Mouse (Mus musculus) embryo, embryonic 10.5 days (tissue): ENCODE measurements around the gene Olfr60.

ENCODE experiments used
- DNase-seq: peaks from one replicate; pipeline ENCODE4 v3.0.0-alpha.2; 2015; ENCODE audit warnings: low spot score

Olfr60 gene

GRCm38 (mm10) chr7:140361571-140361970, at the start of gene Olfr60:
Gene Olfr60 (minus strand): TSS chr7:140361671.
- DNase-seq: no peak

GRCm38 (mm10) chr7:140402818-140403217, 41.3 kb upstream of the Olfr60 start, which contains the start of gene Olfr531:
Gene Olfr531 (minus strand): TSS chr7:140402918.
- no peak for DNase-seq

DNA sequence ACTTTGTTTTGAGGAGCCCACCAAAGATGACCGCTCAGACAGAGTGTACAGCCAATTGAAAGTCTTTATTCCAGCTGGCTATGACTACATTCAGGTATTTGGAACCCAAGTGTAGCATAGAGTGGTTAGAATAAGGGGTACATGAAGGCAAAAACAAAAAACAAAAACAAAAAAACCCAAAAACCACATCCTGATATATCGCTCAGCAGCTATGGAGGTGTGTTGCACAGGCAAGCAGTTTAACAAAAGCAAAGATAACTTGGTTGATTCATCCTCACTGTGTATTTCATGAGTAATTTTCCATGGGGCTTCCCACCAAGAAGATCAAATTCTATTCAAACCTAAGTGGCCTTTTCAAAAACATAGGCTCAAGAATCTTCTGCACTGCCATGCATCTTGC, 15.4 kb upstream of the Olfr60 start:
- no peak for DNase-seq

GRCm38 (mm10) chr7:140376231-140376630, 14.8 kb upstream of the Olfr60 start, which contains the start of gene Olfr530:
Gene Olfr530 (minus strand): TSS chr7:140376331.
- DNase-seq: no peak

- DNase-seq: no peak
These were observed 12.8 kb upstream of the Olfr60 start for GRCm38 (mm10) chr7:140374300-140374699.

DNA sequence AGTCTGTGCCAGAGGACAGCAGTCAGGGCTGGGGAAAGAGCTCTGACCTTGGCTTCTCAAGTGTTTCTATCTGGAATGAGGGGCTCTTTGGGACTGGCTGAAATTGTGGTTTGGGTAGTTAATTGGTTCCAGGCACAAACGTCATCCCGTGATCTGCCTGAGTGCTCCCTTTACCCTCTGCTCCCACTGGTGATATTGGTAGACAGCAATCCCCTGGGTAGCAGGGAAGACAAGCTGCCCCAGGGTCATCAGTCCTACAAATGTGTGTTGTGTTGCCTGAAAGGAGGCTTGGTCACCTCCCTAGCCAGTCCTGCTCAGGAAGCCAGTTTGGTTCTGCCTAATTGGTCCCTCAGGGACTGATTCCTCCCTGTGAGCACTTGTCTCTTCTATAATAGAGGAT, 27.8 kb downstream of the Olfr60 start, which contains the start of gene Olfr527:
Olfr527 (plus strand) TSS at position 301 of the 400 bp plus-strand sequence.
- DNase-seq: no peak

DNA sequence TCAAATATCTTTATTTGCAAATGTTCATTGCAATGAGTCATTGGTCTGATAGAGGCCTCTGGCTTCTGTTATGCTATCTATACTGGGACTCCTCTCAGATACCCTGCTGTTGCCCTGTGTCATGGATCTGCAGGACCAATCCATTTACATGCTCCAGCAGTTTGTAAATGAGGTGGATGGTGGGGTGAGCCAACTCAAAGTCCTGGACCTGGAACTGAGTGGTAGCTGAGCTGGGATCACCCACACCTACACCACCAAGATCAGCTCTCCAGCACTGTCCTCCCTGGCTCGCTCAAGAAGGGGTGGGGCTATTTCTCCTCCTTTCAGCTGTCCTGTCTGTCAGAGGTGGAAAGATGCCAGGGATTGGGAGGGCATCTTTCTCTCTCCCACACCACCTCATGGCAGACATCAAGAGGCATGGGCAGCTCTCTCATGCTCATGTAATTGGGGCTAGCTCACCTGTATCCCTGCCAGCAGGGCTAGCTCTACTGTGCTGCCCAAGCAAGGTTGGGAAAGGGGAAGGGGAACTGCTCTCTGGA, 31.6 kb downstream of the Olfr60 start:
- no peak for DNase-seq

- no peak for DNase-seq
These were observed 40.3 kb downstream of the Olfr60 start for GRCm38 (mm10) chr7:140321135-140321534.

- no peak for DNase-seq
These were observed 40.9 kb downstream of the Olfr60 start, which contains the start of gene Olfr525 for GRCm38 (mm10) chr7:140320558-140320957. Gene Olfr525 (plus strand): TSS chr7:140320858.

DNA sequence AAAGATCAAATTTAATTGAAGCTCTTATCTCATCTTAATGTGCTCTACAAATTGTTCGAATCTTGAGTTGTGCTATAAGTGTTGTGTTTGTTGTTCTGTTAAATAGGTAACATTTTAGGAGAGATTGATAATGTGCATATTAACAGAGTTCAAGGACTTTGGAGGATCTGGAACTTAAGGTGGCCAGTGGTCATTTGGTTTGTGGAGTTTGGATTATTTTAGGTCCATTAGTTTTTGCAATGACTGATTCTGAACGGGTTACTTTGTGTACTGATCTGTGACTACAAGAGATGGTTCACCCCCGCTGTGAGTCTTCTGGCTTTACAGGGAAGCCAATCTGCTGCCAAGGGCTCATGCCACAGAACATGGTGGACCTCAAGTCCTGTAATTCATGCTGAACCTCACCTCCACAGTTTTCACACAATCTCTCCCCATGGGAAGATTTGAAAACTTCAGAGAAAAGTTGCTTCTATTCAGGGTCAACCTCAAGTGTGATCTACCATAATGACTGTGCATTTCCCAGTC, 41.5 kb downstream of the Olfr60 start:
- no peak for DNase-seq

DNA sequence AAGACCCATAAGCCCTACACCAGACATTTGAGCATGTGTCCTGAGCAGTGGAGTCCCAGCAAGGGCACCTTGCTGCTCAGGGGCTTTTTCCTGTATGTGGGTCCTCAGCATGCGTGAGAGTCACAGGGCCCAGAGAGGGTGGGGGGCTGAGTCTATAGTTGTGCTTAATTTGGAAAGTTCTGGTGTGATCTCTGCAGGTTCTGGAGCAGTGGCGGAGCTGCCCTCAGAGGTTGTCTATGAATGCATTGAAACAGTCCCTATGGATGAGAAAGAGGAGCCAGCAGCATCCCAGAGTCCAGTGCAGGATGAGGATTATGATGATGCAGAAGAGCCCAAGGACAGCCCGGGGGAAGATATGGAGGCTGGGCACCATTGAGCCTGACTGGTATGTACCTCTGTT, 62.1 kb downstream of the Olfr60 start:
- DNase-seq: no peak

DNA sequence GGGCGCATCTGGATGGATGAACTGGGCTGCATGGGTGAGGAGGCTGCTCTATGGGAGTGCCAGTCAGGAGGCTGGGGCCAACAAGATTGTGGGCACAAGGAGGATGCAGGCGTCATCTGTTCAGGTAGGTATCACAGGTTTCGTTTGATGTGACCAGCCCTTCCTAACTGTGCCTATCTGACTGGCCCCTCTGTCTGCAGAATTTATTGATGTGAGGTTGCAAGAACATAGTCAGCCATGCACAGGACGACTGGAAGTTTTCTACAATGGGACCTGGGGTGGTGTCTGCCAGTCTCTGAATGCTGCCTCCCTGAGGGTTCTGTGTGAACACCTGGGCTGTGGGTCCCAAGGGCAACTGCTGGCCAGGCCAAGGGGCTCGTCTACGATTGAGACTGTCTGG, 64.6 kb downstream of the Olfr60 start:
- no peak for DNase-seq

- DNase-seq: no peak
These were observed 65.7 kb downstream of the Olfr60 start for GRCm38 (mm10) chr7:140295746-140296145.
